Mouse (Mus musculus): ENCODE results near the gene Kcnj4.
"Not testable (repeated sequence)": the region's sequence is repeated elsewhere in the genome, so short reads cannot be mapped to it uniquely, and the experiment has no call there.

Gene Kcnj4

DNA sequence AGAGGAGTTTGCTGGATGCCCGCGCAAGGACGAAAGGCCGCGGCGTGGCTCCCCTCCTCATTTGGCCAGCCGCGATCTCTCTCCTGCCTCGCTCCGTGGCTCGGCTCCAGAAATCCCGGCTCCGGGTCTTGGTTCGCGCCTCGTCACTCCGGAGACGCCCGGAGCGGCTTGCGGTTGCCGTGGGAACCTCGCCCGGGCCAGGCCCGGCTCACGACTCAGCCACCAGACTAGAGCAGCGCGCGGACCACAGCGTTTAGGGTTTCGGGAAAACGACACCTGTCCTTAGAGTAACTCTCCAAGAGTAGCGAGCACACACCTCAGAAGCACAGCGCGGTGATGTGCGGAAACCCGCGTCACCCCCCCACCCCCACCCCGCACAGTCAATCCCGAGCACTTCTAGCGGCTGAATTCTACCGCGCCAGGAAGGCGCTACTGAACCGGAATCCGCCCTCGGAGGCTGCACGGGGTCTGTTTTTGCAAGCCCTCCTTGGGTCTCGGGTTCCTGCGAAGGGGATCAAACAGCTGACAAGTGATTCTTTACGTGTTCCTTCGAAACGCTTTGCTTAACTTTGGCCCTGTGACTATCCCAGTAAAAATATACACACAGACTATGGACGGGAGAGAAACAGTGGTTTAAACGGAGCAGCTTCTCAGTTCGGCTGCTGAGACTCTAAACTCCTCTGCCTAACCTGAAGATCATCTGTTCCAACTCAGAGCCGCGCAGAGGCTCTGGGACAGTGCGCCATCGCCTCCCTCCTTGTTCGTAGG, 6.7 kb upstream of the Kcnj4 start:
- DNase-seq (ENCODE audit: low spot score in 2 of 2) = peak; percentile 75 to 77

DNA sequence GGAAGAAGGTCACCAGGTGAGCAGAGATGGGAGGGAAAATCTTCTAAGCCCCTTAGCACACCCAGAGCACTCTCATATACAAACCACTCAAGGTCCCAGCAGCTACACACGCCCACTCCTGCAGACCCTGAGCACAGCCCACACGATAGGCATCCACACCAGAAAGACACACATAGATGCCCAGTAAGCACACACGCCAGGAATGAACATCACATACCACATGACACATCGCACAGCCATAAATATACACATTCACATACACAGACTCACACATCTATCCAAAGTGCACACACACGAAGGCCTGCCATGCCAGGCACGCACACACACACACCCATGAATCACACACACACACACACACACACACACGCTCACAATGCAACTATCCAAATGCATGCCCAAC, 5.4 kb upstream of the Kcnj4 start:
- DNase-seq (ENCODE audit: low spot score in 2 of 2) = no peak

DNA sequence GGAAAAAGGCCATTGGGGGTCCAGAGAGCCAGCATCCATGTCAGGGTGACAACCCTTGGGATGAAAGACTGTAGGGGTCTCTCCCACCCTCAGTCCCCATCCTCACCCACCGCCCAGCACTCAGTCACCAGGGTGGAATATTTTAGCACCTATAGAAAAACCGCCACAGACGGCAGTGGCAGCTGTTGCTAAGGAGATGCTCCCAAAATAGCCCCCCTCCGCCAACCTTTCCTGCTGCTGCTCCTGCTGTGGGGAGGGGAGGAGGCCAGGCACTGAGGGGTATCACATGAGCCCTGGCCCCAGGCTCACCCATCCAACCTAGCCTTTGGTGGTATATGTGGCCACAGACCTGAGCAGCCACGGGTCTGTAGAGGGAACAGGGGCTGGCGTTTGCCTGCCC, 5.0 kb upstream of the Kcnj4 start:
- peak in 1 of 2 experiments; percentile 60 for DNase-seq (ENCODE audit: low spot score in 2 of 2)

DNA sequence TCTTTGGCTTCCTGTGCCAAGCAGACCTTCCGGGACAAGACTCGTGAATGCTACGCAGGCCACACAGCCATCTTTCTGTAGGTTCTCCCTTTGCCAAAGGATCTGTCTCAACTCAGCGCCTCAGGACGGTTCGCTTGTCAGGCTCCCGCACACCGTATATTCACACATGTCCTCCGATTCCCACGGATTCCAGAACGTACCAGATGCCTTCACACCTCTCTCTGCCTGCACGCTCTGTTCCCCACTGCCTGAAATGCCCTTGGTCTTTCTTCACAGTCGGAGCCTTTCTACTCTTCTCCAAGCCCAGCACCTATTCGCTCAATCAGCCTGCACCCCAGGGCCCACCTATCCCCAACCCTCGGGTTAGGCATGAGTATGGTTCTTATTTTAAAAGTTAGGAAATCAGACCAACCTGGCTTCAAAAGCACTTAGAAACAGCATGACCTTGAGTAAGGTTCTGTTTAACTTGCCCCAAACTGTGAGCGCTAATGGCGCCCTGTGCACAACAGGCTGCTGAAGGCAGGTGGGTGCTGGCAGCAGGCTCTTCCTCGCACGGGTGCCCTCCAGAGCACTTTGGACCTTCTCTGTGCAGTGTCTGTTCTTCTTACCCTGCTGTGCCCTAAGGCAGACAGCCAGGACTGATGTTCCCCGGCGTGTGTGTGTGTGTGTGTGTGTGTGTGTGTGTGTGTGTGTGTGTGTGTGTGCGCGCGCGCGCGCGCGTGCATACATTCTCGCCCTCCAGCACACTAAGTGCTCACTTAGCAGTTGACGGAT, 2.2 kb upstream of the Kcnj4 start:
- no peak for DNase-seq (ENCODE audit: low spot score in 2 of 2)

DNA sequence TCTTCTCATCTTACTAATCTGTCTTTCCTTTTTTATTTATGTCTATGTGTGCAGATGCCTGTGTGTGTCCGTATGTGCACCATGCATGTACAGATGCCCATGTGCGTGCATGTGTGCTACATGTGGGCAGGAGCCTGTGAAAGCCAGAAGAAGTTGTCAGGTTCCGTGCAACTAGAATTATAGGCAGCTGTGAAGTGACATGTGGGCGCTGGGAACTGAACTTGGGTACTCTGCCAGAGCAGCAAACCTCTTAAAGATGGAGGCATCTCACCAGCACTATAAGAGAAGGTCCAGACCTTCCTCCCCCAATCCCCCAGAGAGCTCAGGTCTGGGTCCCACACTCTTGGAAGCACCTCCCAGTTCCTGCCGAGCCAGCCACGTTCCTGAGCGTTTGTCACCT, 1.4 kb upstream of the Kcnj4 start:
- DNase-seq (ENCODE audit: low spot score in 2 of 2) = no peak

DNA sequence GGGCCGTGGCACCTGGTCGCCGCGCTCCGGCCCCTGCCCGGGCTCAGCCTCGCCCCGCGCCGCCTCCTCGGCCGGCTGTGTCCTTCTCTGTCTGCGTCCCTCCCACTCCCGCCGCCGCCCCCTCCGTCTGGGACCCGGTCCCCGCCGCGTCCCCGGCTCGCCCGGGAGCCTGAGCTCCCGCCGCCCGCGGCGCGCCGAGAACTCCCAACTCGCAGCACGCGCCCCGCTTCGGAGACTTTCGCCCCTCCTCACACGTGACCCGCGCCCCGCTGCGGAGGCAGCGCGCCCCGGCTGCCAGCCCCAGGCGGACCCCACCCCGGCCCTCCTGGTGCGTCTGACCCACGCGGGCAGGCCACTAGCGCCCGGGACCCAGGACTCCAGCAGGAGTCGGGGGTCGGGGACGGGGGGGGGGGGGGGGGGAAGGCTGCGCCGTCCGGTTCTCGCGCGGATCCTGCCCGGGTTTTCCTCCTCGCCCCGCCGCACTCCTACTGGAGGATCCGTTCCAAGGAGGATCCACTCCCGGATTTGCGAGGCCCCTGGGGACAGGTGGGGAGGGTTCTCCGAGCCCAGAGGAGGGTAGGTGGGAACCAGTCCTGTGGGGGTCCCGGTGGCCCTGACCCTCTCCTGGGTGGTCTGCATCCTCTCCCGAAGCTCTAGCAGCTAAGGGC, 709 bp upstream of the Kcnj4 start:
- DNase-seq (ENCODE audit: low spot score in 2 of 2) = peak; percentile 57 to 65

DNA sequence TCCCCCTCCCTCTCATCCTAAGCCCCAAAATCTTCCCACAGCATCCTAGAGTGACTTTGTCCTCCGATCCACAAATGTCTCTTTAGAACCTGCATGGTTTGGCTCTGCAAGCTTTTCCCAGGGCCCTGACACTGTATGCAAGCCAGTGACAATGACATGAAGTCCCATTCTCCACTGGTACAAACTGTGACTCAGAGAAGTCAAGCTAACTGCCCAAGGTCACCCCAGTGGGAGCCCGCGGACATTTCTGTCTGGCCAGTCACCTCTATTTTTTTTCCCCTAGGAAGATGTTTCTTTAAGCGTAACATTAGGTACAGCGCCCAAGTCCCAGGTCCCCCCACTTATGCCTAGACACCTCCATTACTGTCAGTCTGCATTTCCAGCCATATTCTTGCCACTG, 1.6 kb downstream of the Kcnj4 start:
- DNase-seq (ENCODE audit: low spot score in 2 of 2) = no peak

DNA sequence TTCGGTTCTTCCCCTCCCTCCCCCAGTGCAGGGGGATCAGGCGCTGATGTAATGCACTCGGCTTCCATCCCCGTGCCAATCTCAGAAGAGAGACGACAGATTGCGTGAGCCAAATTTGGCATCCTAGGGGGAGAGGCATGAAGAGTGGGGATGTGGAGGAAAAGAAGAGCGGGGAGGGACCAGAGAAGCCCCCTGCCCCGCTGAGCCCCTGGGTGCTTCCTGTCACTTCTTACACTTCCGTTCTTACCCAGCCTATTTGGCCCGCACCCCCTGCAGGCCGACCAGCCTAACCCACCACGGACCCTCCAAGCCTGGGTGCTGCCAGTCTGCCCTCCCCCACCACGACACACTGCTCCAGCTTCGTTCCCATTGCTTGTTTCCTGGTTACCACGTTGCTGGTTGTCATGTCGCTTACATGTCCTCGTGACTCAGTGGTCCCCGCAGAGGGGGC, 2.1 kb downstream of the Kcnj4 start:
- peak; percentile 57 to 64 for DNase-seq (ENCODE audit: low spot score in 2 of 2)

DNA sequence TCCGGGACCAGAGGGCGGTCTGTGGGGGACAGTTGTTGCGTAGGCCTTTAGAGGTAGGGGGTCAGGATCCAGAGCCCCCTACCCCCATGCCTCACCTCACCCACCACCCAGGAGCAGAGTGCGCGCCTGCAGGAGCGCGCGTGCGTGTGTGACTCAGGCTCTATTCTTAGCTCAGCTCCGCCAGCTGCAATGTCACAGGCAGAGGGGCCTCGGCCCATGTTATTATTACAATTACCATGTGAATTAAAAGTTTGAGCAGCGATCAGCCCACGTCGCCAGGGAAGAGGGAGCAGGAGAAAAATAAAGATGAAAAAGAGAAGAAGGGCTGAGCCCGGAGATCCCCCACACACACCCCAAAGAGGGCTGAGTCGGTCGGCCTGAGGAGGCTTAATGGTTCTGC, 4.9 kb downstream of the Kcnj4 start:
- DNase-seq (ENCODE audit: low spot score in 2 of 2) = no peak

DNA sequence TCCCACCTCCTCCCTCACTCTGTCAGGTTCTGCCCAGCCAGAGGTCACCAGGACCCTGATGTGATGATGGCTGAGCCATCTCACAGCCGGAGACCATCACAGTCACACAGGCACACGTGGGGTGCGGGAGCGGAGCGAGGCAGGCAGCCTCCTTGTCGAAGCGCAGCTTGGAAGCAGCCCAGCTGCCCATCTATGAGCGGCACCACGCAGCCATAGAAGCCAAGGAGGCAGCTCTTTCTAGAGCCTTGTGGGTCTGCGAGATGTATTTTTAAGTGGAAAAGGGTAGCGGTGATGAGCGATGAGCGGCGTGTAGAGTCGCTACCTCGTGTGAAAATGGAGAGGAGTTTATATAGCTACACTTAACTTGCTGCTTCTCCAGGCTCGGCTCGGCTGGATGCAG, 11.5 kb downstream of the Kcnj4 start:
- no peak for DNase-seq (ENCODE audit: low spot score in 2 of 2)

DNA sequence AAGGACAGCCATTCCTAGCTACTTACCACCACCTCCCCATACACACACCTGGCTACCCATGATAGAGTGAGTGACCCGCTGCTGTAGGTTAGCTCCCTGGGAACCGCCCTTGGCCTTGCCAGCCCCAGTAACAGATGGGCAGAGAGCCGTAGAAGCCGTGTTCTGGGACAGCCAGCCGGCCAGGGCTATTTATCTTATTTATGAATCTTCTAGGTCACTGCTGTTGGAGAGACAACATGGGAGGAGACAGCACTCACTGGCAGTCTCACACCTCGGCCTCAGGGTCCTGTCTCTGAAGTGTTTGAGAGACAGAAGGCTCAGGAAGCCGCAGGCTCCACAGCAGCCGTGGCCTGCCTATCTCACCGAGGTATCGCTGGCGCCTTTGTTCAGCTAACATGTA, 15.6 kb downstream of the Kcnj4 start:
- no peak for DNase-seq (ENCODE audit: low spot score in 2 of 2)

DNA sequence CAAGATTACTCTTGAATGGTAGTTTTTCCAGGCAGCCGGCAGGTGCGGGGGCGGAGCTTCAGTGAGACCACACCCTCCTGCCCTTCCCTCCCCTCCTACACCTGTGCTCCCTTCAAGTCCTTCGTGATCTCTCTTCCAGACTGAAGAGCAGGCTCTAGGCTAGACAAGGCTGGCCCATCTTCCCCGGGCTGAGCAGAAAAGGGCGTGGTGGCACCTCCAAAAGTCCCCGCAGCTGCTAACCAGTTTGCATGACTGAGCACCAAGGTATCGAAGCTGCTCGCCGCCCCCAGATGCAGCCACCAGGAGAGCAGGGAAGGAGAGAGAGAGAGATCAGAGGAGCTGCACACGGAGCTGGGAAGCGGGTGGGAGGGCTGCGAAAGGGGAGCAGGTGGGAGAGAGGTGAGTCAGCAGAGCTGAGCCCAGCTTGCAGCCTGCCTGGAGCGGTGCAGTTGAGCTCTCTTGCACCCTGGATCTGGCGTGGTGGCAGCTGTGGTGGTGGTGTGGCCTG, 23.8 kb downstream of the Kcnj4 start:
- DNase-seq (ENCODE audit: low spot score in 2 of 2) = no peak

DNA sequence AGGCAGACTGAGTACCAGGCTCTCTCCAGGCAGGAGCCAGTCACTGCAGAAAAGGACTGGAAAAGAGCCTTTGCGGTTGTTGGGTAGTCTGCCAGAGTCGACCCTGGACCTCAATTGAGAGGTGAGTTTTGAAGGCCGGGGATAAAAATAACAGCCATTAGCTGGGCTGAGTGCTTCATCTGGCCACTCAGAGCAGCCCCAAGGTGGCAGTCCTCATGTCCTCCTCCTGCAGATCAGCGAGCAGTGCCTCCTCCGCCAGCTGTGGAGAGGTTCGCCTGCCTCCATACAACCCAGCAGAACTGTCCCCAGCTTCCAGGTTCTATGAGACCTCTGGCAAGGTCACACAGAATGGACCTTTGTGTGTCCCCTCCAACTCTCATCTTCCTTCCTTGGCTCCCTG, 27.8 kb downstream of the Kcnj4 start:
- DNase-seq (ENCODE audit: low spot score in 2 of 2) = no peak

DNA sequence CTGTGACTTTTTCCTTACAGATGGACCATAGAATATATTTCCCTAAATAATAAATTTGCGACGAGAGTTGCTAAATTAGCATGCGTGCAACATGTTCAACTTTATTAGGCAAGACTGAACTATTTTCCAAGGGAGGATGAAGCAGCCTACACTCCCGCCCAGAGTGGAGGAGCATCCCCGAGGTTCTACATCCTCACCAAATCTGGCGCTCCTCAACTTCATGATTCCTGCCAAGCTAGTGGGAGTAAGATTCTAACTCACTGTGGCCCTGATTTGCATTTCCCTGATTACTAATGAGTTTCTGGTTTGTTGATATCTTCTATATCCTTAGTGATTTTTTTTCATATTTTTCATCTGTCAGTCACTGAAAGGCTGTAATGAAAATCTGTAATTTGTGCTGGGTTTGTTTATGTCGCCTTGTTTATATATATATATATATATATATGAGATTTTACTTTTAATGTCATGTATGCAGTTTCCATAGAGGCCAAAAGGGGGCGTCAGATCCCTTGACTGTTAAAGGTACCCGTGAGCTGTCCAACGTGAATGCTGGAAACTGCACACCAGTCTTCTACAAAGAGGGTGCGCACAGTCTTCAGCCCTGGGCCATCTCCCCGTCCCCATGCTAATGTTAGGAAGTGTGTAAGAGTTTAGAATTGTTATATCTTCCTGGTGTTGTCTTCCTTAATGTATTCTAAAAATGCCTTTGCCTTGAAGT, 31.2 kb downstream of the Kcnj4 start:
- DNase-seq (ENCODE audit: low spot score in 2 of 2) = no peak

DNA sequence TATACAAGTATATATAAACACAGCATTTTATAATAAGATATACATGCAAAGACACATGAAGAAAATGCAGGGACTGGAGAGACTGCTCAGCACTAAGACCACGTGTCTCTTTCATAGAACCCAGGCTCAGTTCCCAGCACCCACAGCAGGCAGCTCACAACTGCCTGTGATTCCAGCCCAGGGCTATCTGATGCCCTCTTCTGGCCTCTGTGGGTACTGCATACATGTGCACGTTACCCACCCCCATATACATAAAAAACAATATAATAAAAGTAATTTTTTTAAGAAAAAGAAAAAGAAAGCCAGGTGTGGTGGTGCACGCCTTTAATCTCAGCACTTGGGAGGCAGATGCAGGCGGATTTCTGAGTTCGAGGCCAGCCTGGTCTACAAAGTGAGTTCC, 32.0 kb downstream of the Kcnj4 start:
- DNase-seq (ENCODE audit: low spot score in 2 of 2) = no peak

DNA sequence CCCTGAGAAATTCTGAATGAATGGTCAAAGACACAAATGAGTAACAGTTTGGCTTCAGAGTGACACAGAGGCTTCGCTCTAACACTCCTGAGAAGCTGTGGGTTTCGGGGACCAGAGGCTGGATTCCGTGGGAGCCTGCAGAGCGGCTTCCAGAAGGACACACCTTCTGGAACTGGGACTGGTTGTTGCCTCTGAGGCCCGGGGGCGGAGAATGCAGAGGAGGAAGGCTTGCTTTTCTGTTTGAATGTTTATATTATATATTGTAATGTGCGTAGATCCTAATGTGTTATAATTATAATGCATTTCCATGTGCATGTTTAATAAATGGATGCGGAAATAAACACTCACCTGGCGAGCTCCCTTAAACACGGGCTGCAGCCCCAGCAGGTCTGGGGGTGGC, 33.9 kb downstream of the Kcnj4 start:
- DNase-seq (ENCODE audit: low spot score in 2 of 2) = no peak

DNA sequence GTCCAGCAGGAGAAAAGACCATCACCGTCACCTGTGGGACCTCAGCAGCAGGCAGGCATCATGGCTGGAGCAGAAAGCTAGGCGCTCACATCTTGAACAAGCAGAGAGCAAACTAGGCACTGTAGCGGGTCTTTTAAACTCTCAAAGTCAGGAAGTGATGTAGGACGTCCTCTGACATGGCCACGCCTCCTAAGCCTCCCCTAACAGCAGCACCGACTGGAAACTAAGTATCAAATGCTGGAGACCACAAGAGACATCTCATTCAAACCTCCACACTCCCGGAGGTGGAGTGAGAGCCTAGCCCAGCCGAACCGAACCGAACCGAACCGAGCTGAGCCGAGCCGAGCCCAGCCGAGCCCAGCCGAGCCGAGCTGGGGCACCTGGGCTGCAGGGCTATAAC, 34.5 kb downstream of the Kcnj4 start:
- DNase-seq (ENCODE audit: low spot score in 2 of 2) = no peak

DNA sequence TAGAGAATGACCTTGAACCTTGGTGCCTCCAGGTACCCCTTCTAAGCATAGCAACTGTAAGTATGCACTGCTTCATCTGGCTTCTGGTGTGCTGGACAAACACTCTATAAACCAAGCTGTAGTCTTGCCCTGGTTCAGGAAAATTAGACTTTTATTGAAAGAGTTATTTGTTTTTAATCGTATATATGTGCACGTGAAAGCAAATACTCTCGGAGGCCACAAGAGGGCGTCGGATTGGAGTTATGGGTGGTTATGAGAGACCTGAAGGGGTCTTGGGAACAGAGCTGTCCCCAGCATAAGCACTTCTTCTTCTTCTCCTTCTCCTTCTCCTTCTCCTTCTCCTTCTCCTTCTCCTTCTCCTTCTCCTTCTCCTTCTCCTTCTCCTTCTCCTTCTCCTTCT, 35.5 kb downstream of the Kcnj4 start:
- DNase-seq (ENCODE audit: low spot score in 2 of 2) = no peak

DNA sequence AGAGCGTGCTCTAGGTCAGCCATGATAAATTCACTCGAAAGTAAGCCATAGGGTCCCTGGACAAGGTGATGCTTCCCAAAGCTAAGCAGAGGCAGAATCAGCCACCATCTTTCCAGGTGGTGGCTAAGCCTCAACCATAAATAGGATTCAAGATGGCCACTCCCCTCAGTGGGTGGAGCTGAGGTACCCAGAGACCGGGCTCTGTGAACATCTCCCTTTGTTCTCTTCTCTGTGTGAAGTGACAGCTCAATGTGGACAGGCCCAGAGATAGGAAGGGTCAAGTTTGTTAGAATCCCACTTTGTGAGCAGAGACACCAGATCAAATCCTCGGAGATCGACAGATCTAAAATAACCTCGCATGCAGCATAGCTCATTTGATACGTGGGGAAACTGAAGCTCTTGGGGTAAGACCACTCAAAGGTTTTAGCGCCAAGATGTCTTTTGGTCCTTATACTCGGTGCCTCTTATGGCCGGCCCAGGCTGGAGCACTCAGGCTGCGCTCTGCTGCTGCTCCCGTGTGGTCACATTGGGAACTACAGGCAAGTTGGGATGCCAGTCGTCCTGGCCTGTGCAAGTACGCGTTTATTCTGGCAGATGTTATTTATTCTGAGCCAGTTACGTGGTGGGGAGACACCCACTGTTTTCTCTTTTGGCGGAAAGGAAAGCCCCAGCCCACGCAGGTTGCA, 38.3 kb downstream of the Kcnj4 start:
- DNase-seq (ENCODE audit: low spot score in 2 of 2) = peak; percentile 66 to 85

DNA sequence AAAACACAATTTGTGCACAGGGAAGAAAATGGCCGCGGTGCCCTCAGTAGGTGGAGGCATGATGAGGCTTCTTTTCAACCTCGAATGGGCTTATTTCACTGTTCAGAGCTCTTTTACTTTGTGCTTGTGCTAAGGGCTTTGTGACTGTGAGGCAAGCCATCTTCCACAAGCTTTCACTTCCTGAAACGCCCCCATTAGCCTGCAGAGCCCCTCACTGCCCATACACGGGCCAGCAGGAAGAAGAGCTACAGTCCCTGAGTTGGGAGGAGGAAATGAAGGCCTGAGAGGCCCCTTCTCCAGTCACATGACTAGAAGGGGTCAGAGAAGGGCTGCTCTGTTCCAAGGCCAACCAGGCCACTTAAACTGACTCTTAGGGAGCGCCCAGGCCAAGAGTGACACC, 48.5 kb downstream of the Kcnj4 start:
- no peak for DNase-seq (ENCODE audit: low spot score in 2 of 2)

DNA sequence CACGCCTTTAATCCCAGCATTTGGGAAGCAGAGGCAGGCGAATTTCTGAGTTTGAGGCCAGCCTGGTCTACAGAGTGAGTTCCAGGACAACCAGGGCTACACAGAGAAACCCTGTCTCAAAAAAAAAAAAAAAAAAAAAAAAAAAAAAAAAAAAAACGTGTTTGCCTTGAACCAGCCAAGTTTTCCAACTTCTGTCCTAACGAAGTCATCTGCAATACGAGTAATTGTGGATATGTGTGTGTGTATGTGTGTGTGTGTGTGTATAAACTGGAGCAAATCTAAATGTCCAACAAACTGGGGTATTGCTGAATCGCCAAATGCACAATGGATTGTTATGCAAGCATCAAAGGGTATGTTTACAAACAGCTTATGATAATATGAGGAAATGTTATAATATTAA, 48.9 kb downstream of the Kcnj4 start:
- DNase-seq (ENCODE audit: low spot score in 2 of 2) = not testable (repeated sequence)
